Mouse (Mus musculus) splenic B cell, adult 2 months (primary cell): Measurements from ENCODE around the gene Tmcc2.

ENCODE experiments used
- DNase-seq: peaks from one replicate; pipeline ENCODE4 v3.0.0-alpha.2; 2011; ENCODE audit warnings: low read depth, low spot score
- H3K27me3 ChIP-seq: 2 replicates; pipeline ENCODE4 v1.6.1; 2012; ENCODE audit warnings: mild to moderate bottlenecking, low read length, moderate library complexity, mixed read lengths; ENCODE audit not compliant: control insufficient read depth, poor library complexity, insufficient read depth, severe bottlenecking
- H3K36me3 ChIP-seq: 2 replicates; pipeline ENCODE4 v1.6.1; 2012; ENCODE audit warnings: mild to moderate bottlenecking, low read length, moderate library complexity, mixed read lengths; ENCODE audit not compliant: control insufficient read depth, poor library complexity, insufficient read depth, severe bottlenecking

Gene Tmcc2

GRCm38 (mm10) chr1:132381929-132382328, 9.2 kb downstream of the Tmcc2 start:
- Histone ChIP-seq H3K27me3 (no peaks in the 10 kb centered on the region), H3K36me3 (no peaks in the 10 kb centered on the region)
- no peak for DNase-seq

GRCm38 (mm10) chr1:132380550-132381100, 10.5 kb downstream of the Tmcc2 start:
- H3K27me3 ChIP-seq, result no peaks in the 10 kb centered on the region
- DNase-seq, result no peak

GRCm38 (mm10) chr1:132377811-132378210, 13.3 kb downstream of the Tmcc2 start:
- H3K27me3 ChIP-seq, result no peaks in the 10 kb centered on the region
- DNase-seq, result no peak
- H3K36me3 ChIP-seq, result no peaks in the 10 kb centered on the region

More at GRCm38 (mm10) chr1:132380550-132381100, 10.5 kb downstream of the Tmcc2 start:
- no peaks in the 10 kb centered on the region for H3K36me3 ChIP-seq

DNA sequence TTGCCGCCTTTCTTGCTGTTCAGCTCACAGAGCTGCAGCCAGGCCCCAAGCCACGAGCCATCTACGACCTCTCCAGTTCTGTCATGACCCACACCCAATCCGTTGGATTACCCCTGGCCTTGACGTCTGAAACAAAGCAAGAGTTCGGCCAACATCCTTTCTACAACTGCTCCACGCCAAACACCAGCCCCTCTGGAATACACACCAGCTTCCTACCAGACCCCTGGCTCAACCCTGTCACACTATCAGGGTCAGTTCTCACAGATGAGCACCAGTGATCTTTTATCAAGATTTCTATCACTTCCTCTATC, 14.1 kb downstream of the Tmcc2 start:
- no peak for DNase-seq
- Histone ChIP-seq H3K27me3 (no peaks in the 10 kb centered on the region), H3K36me3 (no peaks in the 10 kb centered on the region)

DNA sequence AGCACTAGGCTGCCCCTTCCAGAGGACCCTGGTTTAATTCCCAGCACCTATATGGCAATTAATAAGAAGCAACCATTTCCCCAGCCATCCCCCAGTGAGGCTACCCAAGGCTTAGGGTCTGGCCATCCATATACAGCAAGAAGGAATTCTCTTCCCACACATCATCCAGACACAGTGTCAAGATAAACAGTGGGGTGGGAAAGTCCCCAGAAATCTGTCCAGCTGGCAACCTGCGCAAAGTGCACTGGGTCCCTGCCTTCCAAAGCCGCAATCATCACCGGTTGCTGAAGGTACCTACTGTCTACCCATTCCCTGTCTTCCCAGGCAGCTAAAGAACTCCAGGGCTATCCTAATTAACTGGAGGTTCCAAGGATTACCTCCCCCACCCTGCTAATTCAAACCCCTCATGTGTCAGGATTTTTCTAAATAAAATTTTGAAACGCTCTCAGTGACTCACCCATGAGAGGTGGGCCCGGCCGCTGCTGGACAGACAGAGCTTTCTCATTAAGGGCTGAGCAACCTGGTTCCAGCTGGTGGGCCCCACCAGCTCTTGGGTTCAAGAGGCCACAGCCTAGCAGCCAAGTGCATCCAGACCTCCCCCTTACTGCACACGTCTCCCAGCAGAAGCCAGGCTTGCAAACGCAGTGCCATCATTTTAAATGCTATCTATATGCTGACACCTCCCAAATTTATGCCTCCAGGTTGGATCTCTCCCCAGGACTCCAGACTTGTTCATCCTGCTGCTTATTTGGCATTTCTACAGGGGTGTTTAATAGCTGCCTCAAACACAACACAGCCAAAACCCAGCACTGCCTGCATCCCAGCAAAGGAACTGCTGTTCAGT, 14.6 kb downstream of the Tmcc2 start:
- Histone ChIP-seq H3K27me3 (no peaks in the 10 kb centered on the region), H3K36me3 (no peaks in the 10 kb centered on the region)
- DNase-seq, result no peak

- no peak for DNase-seq
- Histone ChIP-seq H3K36me3 (no peaks in the 10 kb centered on the region), H3K27me3 (no peaks in the 10 kb centered on the region)
These were observed 15.8 kb downstream of the Tmcc2 start for GRCm38 (mm10) chr1:132375256-132375655.

DNA sequence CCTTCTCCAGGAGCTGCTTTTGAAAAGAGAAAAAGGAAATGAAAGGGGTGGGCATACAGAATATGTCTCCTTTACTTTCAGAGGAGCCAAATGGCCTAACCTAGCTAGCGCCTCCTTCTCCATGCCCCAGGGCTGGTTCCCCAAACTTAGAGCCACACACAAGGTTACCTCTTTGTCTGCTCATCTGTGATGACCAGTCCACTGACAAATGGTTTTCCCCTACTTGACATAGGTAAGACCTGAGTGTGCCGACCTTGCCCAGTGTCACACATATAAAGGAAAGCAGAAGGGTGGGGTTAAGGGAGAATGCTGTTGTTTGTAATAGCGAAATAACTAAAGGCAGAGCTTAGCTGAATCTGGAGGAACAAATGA, 16.2 kb downstream of the Tmcc2 start:
- H3K27me3 ChIP-seq, result no peaks in the 10 kb centered on the region
- DNase-seq, result no peak
- no peaks in the 10 kb centered on the region for H3K36me3 ChIP-seq

DNA sequence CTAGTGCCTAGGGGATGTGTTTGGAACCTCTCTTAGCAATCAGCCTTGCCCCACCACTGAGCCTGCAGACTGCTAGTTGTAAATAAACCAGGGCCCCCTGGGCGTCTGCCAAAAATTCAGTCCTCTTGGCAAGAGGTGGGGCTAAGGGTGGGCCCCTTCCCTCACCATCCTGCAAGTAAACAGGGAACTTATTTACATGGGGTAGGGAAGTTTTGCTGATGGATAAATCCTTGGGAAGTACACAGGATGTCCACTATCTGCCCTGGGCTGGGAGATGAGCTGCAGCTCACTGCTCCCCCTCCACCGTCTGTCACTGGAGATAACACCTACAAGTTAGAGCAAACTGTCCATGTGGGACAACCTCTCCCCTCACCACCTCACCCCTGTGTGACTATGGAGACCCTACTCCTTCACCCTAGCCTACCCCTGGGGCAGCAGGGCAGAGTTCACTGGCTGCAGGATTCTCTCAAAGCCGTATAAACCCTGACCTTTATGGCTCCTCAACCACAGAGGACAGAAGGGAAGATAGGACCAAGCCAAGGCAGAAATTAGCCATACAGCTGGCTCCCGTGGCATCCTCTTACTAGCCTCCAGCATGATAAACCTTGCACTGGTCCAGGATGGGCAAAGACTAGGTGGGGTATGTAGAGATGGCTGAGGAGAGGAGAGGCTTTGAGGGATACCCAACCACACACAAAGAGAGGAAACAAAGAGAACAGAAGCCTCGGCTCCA, 16.8 kb downstream of the Tmcc2 start:
- DNase-seq, result no peak
- no peaks in the 10 kb centered on the region for H3K36me3 ChIP-seq
- no peaks in the 10 kb centered on the region for H3K27me3 ChIP-seq

- H3K27me3 ChIP-seq, result no peaks in the 10 kb centered on the region
- no peaks in the 10 kb centered on the region for H3K36me3 ChIP-seq
- DNase-seq, result no peak
These were observed 18.1 kb downstream of the Tmcc2 start for GRCm38 (mm10) chr1:132372896-132373534.

DNA sequence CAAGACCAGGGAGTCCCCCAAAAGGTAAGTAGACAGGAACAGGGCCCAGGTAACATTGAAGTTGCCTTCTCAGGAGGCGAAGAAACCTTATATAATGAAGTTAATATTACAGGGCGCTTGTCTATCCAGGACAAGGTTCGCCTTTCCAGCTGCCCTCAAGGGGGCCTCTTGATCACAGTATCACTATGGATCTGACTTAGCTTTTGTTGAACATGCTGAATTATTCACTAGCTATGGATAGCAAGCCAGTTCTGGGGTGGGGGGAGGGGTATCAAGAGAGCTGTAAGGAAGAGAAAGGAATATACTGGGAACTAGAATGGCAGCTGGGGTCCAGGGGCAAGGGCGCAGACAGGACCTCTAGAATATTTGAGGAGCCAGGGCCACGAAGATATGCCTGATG, 18.7 kb downstream of the Tmcc2 start:
- H3K27me3 ChIP-seq, result no peaks in the 10 kb centered on the region
- H3K36me3 ChIP-seq, result no peaks in the 10 kb centered on the region
- DNase-seq, result no peak

DNA sequence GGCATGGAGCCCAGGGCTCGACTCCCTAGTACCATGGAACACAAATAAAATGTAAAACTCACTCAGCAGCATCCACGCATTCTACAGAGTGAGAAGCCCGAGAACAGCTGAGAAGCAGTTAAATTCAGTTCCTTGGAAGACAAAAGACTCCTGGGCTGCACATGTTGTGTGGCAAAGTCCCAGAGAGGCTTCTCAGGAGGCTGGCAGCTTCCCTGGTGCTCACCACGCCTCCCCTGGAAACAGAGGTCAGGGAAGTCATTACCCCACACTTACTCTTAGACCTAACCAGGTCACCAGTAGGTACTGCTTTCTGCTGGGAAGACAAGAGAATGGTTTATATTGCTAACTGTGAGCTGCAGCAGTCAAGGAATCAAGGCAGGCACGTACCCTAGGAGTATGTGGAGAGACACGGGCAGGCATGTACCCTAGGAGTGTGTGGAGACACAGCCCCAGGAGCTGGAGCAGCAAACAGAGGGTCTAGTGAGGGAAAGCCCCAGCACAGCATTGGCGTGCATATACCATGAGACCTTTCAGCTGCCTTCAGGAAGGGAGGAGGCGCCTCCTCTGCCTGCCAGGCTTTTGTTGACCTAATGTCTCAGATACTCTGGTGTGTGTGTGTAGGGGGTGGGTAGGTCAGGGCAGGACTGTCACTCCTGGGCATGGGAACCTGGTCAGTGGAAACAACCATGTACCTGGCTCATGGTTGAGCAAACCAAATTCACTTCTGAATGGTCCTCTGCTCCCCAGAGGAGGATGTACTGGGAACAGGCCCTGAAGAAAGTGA, 19.6 kb downstream of the Tmcc2 start:
- no peak for DNase-seq
- Histone ChIP-seq H3K27me3 (no peaks in the 10 kb centered on the region), H3K36me3 (no peaks in the 10 kb centered on the region)

GRCm38 (mm10) chr1:132370681-132371173, 20.4 kb downstream of the Tmcc2 start:
- H3K36me3 ChIP-seq, result no peaks in the 10 kb centered on the region
- DNase-seq, result peak; percentile 41
- H3K27me3 ChIP-seq, result no peaks in the 10 kb centered on the region

GRCm38 (mm10) chr1:132367692-132368506, 23.2 kb downstream of the Tmcc2 start:
- H3K27me3 ChIP-seq, result no peaks in the 10 kb centered on the region
- DNase-seq, result peak; percentile 88

DNA sequence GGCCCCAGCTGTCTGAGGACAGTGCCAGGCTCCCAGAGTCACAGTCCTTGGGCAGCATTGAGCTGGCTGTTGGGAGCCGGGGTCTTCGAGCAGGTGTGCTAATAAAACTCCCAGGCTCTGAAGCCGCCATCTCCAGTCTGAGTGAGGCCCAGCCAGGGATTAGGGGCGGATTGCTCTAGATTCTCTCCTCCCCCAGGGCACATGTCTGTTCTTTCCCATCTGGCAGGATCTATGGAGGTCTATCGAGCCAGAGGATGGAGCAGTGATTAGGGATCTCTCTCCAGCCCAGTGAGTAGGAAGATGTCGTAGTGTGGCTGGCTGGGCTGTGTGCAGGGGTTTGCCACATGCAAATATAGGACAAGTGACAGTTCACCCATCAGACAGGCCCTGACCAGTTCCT, 24.1 kb downstream of the Tmcc2 start:
- H3K27me3 ChIP-seq, result no peaks in the 10 kb centered on the region
- H3K36me3 ChIP-seq, result no peaks in the 10 kb centered on the region
- no peak for DNase-seq

More at GRCm38 (mm10) chr1:132367692-132368506, 23.2 kb downstream of the Tmcc2 start:
- H3K36me3 ChIP-seq, result no peaks in the 10 kb centered on the region
